Mouse (Mus musculus) bone marrow, adult 2 months (tissue): Measurements from ENCODE around the gene Bbs4.

Experiments
- CTCF ChIP-seq: fragments of 200-500 bp; IDR thresholded peaks from 2 replicates; pipeline ENCODE4 v1.5.1; 2011; ENCODE audit warnings: low read length, control low read depth; ENCODE audit not compliant: control insufficient read depth, insufficient read depth
- POLR2A ChIP-seq: fragments of 200-500 bp; IDR thresholded peaks from 2 replicates; pipeline ENCODE4 v1.6.1; 2011; ENCODE audit warnings: low read depth, mild to moderate bottlenecking, control low read depth, low read length, borderline replicate concordance; ENCODE audit not compliant: control insufficient read depth

DNA sequence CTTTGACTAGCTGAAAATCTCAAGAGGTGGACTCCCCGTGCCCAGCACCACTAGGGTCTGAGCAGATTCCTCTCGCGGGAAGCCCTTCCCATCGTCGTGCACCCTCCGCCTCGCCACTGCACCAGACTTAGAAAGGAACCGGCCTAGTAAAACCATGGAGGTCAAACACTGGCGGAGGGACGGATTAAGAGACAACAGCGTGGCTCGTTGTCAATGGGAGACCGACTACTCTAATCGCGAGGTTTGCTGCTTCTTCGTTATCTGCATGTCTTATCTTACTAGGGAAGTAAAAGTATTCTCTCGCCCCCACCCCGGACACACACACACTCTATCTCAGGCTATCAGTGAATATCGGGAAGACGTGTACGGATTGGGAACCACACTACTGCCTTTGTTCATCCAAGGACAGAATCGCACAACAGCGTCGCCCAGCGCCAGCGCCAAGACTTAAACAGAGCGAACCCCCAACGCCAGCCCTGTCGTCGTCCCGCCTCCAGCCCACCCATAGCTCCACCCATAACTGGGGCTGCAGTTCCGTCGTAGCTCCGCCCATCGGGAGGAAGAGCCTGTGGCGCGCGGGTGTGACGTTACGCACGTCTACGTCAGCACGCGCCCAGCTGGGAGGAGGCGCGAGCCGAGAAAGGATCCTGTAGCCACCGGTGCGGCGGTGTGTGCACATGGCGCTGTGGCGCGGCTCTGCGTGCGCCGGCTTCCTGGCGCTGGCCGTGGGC lies 62.2 kb downstream of the Bbs4 start, which contains the start of gene Adpgk:
- peak; percentile 68 for TF ChIP-seq CTCF
- TF ChIP-seq POLR2A = peak; percentile 99
